Mouse (Mus musculus): ENCODE data around the gene Obscn. TPM values are rescaled to one million over a fixed set of nuclear protein-coding genes. Genes with fewer than 3 reads are reported as not detected.

The Obscn gene
- polyA plus RNA-seq, 1 experiment from 2014 or later = 0.14 TPM

GRCm38 (mm10) chr11:59085200-59085599 is 51.0 kb downstream of the Obscn start:
- H3K4me1 ChIP-seq (ENCODE audit: insufficient read depth) = no peaks in the 10 kb centered on the region
- H3K4me3 ChIP-seq (ENCODE audit: low read depth, low read length) = no peak overlapping the region
- ATAC-seq (ENCODE audit: insufficient read depth) = no peak
- 67% methylated on average over 6 of the region's 6 CpGs for WGBS
- no peaks in the 10 kb centered on the region for H3K9me3 ChIP-seq (ENCODE audit: low read depth, low read length)
- no peaks in the 10 kb centered on the region for H3K36me3 ChIP-seq (ENCODE audit: insufficient read depth)
- H3K27ac ChIP-seq (ENCODE audit: low read depth) = no peak overlapping the region
- no peaks in the 10 kb centered on the region for H3K27me3 ChIP-seq (ENCODE audit: insufficient read depth, low read length)
- H3K9ac ChIP-seq = no peak overlapping the region
- H3K4me2 ChIP-seq = no peak overlapping the region
- no peak for DNase-seq
- TF ChIP-seq CTCF (IDR thresholded peaks at IDR 0.05; ENCODE audit: low read depth) = no peak

GRCm38 (mm10) chr11:59083125-59083524 is 53.1 kb downstream of the Obscn start:
- no peak overlapping the region for H3K4me3 ChIP-seq (ENCODE audit: low read depth, low read length)
- no peaks in the 10 kb centered on the region for H3K9me3 ChIP-seq (ENCODE audit: low read depth, low read length)
- 68% methylated on average over 3 of the region's 3 CpGs for WGBS
- no peaks in the 10 kb centered on the region for H3K36me3 ChIP-seq (ENCODE audit: insufficient read depth)
- no peaks in the 10 kb centered on the region for H3K27me3 ChIP-seq (ENCODE audit: insufficient read depth, low read length)
- H3K4me2 ChIP-seq = no peak overlapping the region
- DNase-seq = no peak
- H3K4me1 ChIP-seq (ENCODE audit: insufficient read depth) = no peaks in the 10 kb centered on the region
- TF ChIP-seq CTCF (IDR thresholded peaks at IDR 0.05; ENCODE audit: low read depth) = no peak
- no peak overlapping the region for H3K27ac ChIP-seq (ENCODE audit: low read depth)
- no peak overlapping the region for H3K9ac ChIP-seq
- ATAC-seq (ENCODE audit: insufficient read depth) = no peak

DNA sequence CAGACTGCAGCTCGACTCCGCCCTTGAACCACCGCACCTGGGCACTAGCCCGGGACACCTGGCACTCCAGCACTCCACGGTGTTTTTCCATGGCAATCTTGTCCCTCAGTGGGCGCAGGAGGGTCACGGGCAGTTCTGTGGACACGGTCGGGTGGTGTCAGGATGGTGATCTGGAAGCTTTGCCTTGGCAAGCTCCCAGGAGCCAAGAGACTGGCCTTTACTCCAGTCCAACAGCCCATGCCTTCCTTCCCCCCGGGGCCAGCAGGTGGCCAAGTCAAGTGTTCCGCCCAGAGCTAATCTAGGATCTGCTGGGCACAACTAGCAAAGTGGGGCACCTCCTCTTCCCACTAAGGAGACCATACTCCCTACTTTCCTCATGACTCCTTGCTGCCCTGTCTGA is 57.9 kb downstream of the Obscn start:
- H3K9ac ChIP-seq = no peak overlapping the region
- H3K4me1 ChIP-seq (ENCODE audit: insufficient read depth) = no peaks in the 10 kb centered on the region
- no peak for TF ChIP-seq CTCF (IDR thresholded peaks at IDR 0.05; ENCODE audit: low read depth)
- H3K9me3 ChIP-seq (ENCODE audit: low read depth, low read length) = no peaks in the 10 kb centered on the region
- no peak for ATAC-seq (ENCODE audit: insufficient read depth)
- H3K4me3 ChIP-seq (ENCODE audit: low read depth, low read length) = no peak overlapping the region
- DNase-seq = no peak
- 87% methylated on average over 11 of the region's 11 CpGs for WGBS
- H3K27ac ChIP-seq (ENCODE audit: low read depth) = no peak overlapping the region
- no peaks in the 10 kb centered on the region for H3K36me3 ChIP-seq (ENCODE audit: insufficient read depth)
- H3K27me3 ChIP-seq (ENCODE audit: insufficient read depth, low read length) = no peaks in the 10 kb centered on the region
- H3K4me2 ChIP-seq = no peak overlapping the region

- Histone ChIP-seq H3K27me3 (ENCODE audit: insufficient read depth, low read length) (no peaks in the 10 kb centered on the region), H3K27ac (ENCODE audit: low read depth) (no peak overlapping the region), H3K36me3 (ENCODE audit: insufficient read depth) (no peaks in the 10 kb centered on the region), H3K4me3 (ENCODE audit: low read depth, low read length) (no peak overlapping the region), H3K4me2 (no peak overlapping the region), H3K9ac (no peak overlapping the region), H3K9me3 (ENCODE audit: low read depth, low read length) (no peaks in the 10 kb centered on the region), H3K4me1 (ENCODE audit: insufficient read depth) (no peaks in the 10 kb centered on the region)
- TF ChIP-seq CTCF (IDR thresholded peaks at IDR 0.05; ENCODE audit: low read depth) = no peak
- no peak for ATAC-seq (ENCODE audit: insufficient read depth)
- no peak for DNase-seq
- WGBS = 85% methylated on average over 2 of the region's 2 CpGs
Measured at GRCm38 (mm10) chr11:59070321-59070720, 65.9 kb downstream of the Obscn start.

GRCm38 (mm10) chr11:59068922-59069321 is 67.3 kb downstream of the Obscn start:
- Histone ChIP-seq H3K4me2 (no peak overlapping the region), H3K4me3 (ENCODE audit: low read depth, low read length) (no peak overlapping the region), H3K27ac (ENCODE audit: low read depth) (no peak overlapping the region), H3K27me3 (ENCODE audit: insufficient read depth, low read length) (no peaks in the 10 kb centered on the region), H3K36me3 (ENCODE audit: insufficient read depth) (no peaks in the 10 kb centered on the region), H3K9ac (no peak overlapping the region), H3K9me3 (ENCODE audit: low read depth, low read length) (no peaks in the 10 kb centered on the region), H3K4me1 (ENCODE audit: insufficient read depth) (no peaks in the 10 kb centered on the region)
- no peak for TF ChIP-seq CTCF (IDR thresholded peaks at IDR 0.05; ENCODE audit: low read depth)
- 75% methylated on average over 8 of the region's 8 CpGs for WGBS
- ATAC-seq (ENCODE audit: insufficient read depth) = no peak
- DNase-seq = no peak

- 62% methylated on average over 1 of the region's 1 CpGs for WGBS
Measured at GRCm38 (mm10) chr11:59068433-59068832, 67.8 kb downstream of the Obscn start.

DNA sequence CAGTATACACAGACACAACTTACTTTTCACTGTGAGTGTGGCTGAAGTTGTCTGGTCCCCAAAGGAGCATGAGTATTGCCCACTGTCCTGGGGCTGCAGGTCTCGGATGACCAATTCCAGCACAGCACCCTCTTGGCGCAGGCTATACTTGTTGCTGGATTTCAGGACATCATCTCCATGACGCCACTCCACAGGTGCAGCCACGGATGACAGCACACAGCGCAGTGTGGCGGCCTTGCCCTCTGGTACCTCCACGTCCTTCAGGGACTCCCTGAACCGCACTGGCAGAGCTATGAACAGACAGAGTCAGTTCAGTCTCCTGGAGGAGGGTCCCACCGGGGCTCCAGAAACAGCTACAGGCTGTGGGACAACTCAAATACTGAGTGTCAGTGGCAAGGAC is 68.3 kb downstream of the Obscn start:
- Histone ChIP-seq H3K27me3 (ENCODE audit: insufficient read depth, low read length) (no peaks in the 10 kb centered on the region), H3K4me2 (no peak overlapping the region), H3K9me3 (ENCODE audit: low read depth, low read length) (no peaks in the 10 kb centered on the region), H3K27ac (ENCODE audit: low read depth) (no peak overlapping the region), H3K4me1 (ENCODE audit: insufficient read depth) (no peaks in the 10 kb centered on the region), H3K9ac (no peak overlapping the region), H3K36me3 (ENCODE audit: insufficient read depth) (no peaks in the 10 kb centered on the region), H3K4me3 (ENCODE audit: low read depth, low read length) (no peak overlapping the region)
- no peak for TF ChIP-seq CTCF (IDR thresholded peaks at IDR 0.05; ENCODE audit: low read depth)
- DNase-seq (no peak), ATAC-seq (ENCODE audit: insufficient read depth) (no peak)
- WGBS = 79% methylated on average over 9 of the region's 9 CpGs

More at GRCm38 (mm10) chr11:59068433-59068832, 67.8 kb downstream of the Obscn start:
- no peaks in the 10 kb centered on the region for H3K36me3 ChIP-seq (ENCODE audit: insufficient read depth)
- no peaks in the 10 kb centered on the region for H3K9me3 ChIP-seq (ENCODE audit: low read depth, low read length)
- H3K4me3 ChIP-seq (ENCODE audit: low read depth, low read length) = no peak overlapping the region
- H3K9ac ChIP-seq = no peak overlapping the region
- no peaks in the 10 kb centered on the region for H3K27me3 ChIP-seq (ENCODE audit: insufficient read depth, low read length)
- no peak overlapping the region for H3K4me2 ChIP-seq
- ATAC-seq (ENCODE audit: insufficient read depth) (no peak), DNase-seq (no peak)
- no peak overlapping the region for H3K27ac ChIP-seq (ENCODE audit: low read depth)
- H3K4me1 ChIP-seq (ENCODE audit: insufficient read depth) = no peaks in the 10 kb centered on the region
- TF ChIP-seq CTCF (IDR thresholded peaks at IDR 0.05; ENCODE audit: low read depth) = no peak

GRCm38 (mm10) chr11:59058025-59058424 is 78.2 kb downstream of the Obscn start:
- Histone ChIP-seq H3K4me2 (no peak overlapping the region), H3K27ac (ENCODE audit: low read depth) (no peak overlapping the region), H3K4me1 (ENCODE audit: insufficient read depth) (no peaks in the 10 kb centered on the region), H3K27me3 (ENCODE audit: insufficient read depth, low read length) (no peaks in the 10 kb centered on the region), H3K4me3 (ENCODE audit: low read depth, low read length) (no peak overlapping the region), H3K9ac (no peak overlapping the region), H3K9me3 (ENCODE audit: low read depth, low read length) (no peaks in the 10 kb centered on the region), H3K36me3 (ENCODE audit: insufficient read depth) (no peaks in the 10 kb centered on the region)
- WGBS = 48% methylated on average over 3 of the region's 3 CpGs
- no peak for DNase-seq
- ATAC-seq (ENCODE audit: insufficient read depth) = no peak
- TF ChIP-seq CTCF (IDR thresholded peaks at IDR 0.05; ENCODE audit: low read depth) = no peak
